Mouse (Mus musculus) limb, embryonic 14.5 days (tissue): ENCODE measurements around the gene Dusp15. TPM values are rescaled to one million over a fixed set of nuclear protein-coding genes. Genes with fewer than 3 reads are reported as not detected.

Source experiments
- ATAC-seq: fragments of 200-750 bp; cut with Nextera tagmentation; 2 replicates; pipeline ENCODE4 v1.8.0; 2017; ENCODE audit warnings: low read depth, moderate number of reproducible peaks, moderate TSS enrichment; ENCODE audit not compliant: low FRiP score
- DNase-seq: peaks from one replicate; pipeline ENCODE4 v3.0.0-alpha.2; 2015; ENCODE audit warnings: low spot score
- H3K27ac ChIP-seq: fragments of 300-500 bp; sonication (generic); replicated peaks from 2 replicates; pipeline ENCODE4 v1.5.1; 2014; ENCODE audit warnings: low read depth, mild to moderate bottlenecking, low read length, moderate library complexity, mixed read lengths
- H3K27me3 ChIP-seq: fragments of 300-500 bp; sonication (generic); 2 replicates; pipeline ENCODE4 v1.6.1; 2014; ENCODE audit warnings: low read length, mixed read lengths; ENCODE audit not compliant: control insufficient read depth, insufficient read depth
- H3K36me3 ChIP-seq: fragments of 300-500 bp; sonication (generic); 2 replicates; pipeline ENCODE4 v1.6.1; 2014; ENCODE audit warnings: mild to moderate bottlenecking, low read length, moderate library complexity, mixed read lengths; ENCODE audit not compliant: control insufficient read depth, insufficient read depth
- H3K4me1 ChIP-seq: fragments of 300-500 bp; sonication (generic); 2 replicates; pipeline ENCODE4 v1.6.1; 2014; ENCODE audit warnings: antibody characterized with exemption, low read length, mixed read lengths; ENCODE audit not compliant: control insufficient read depth, insufficient read depth
- H3K4me2 ChIP-seq: fragments of 300-500 bp; sonication (generic); replicated peaks from 2 replicates; pipeline ENCODE4 v1.6.1; 2014; ENCODE audit warnings: low read depth, mild to moderate bottlenecking, low read length, moderate library complexity; ENCODE audit not compliant: severe bottlenecking
- H3K4me3 ChIP-seq: fragments of 300-500 bp; sonication (generic); replicated peaks from 2 replicates; pipeline ENCODE4 v1.5.1; 2014; ENCODE audit warnings: low read length
- H3K9ac ChIP-seq: fragments of 300-500 bp; sonication (generic); 2 replicates; pipeline ENCODE4 v1.6.1; 2014; ENCODE audit warnings: mild to moderate bottlenecking, low read depth, low read length, moderate library complexity; ENCODE audit not compliant: severe bottlenecking
- H3K9me3 ChIP-seq: fragments of 300-500 bp; sonication (generic); 2 replicates; pipeline ENCODE4 v1.6.1; 2016; ENCODE audit warnings: low read length; ENCODE audit not compliant: control insufficient read depth
- POLR2A ChIP-seq: fragments of 200-500 bp; IDR thresholded peaks from 2 replicates; pipeline ENCODE4 v1.8.0; 2012; ENCODE audit warnings: inconsistent platforms, mild to moderate bottlenecking, moderate library complexity, borderline replicate concordance; ENCODE audit not compliant: insufficient read depth, insufficient read length; ENCODE audit errors: extremely low read depth
- WGBS: fragments of 180-500 bp; shearing (Covaris S2); extraction: QIAGEN DNeasy Blood & Tissue Kit; methylation state at CpG from one replicate; pipeline ENCODE4 v1.1.7; 2014; 5-methylcytosine and 5-hydroxymethylcytosine counted together
- polyA plus RNA-seq, 2 experiments: library from polyadenylated mRNA; depleted of rRNA in 1 of 2; stranded (reverse) in 1 of 2; unstranded in 1 of 2; fragments of >200 nt; fragmentation: Nextera tagmentation in 1 of 2; extraction: Ambion mirVana in 1 of 2; gene quantifications; 2 replicates each; pipeline versions ENCODE4 v1.2.1 to v1.2.3; 2012 to 2014

The Dusp15 gene
- polyA plus RNA-seq, 2 experiments = 0.48 to 2.0 TPM

GRCm38 (mm10) chr2:152924543-152924942, 27.0 kb downstream of the Dusp15 start:
- H3K4me2 ChIP-seq = no peak overlapping the region
- WGBS = 78% methylated on average over 5 of the region's 5 CpGs
- no peak overlapping the region for H3K9ac ChIP-seq
- no peak for TF ChIP-seq POLR2A
- H3K4me3 ChIP-seq = no peak overlapping the region
- H3K9me3 ChIP-seq = no peaks in the 10 kb centered on the region
- H3K36me3 ChIP-seq = no peaks in the 10 kb centered on the region
- no peak for ATAC-seq
- DNase-seq = no peak
- peaks cover 9% of the 10 kb centered on the region for H3K4me1 ChIP-seq
- no peaks in the 10 kb centered on the region for H3K27me3 ChIP-seq
- H3K27ac ChIP-seq = no peak overlapping the region

- no peaks in the 10 kb centered on the region for H3K9me3 ChIP-seq
- peaks cover 9% of the 10 kb centered on the region for H3K4me1 ChIP-seq
- H3K9ac ChIP-seq = no peak overlapping the region
- no peak overlapping the region for H3K4me3 ChIP-seq
- no peaks in the 10 kb centered on the region for H3K27me3 ChIP-seq
- H3K36me3 ChIP-seq = no peaks in the 10 kb centered on the region
- TF ChIP-seq POLR2A = no peak
- H3K27ac ChIP-seq = no peak overlapping the region
- DNase-seq (no peak), ATAC-seq (no peak)
- no peak overlapping the region for H3K4me2 ChIP-seq
- WGBS = 67% methylated on average over 8 of the region's 8 CpGs
These were observed 27.4 kb downstream of the Dusp15 start for GRCm38 (mm10) chr2:152924128-152924527.

GRCm38 (mm10) chr2:152923621-152924020, 27.9 kb downstream of the Dusp15 start:
- Histone ChIP-seq H3K4me2 (no peak overlapping the region), H3K4me3 (no peak overlapping the region), H3K27ac (no peak overlapping the region), H3K36me3 (no peaks in the 10 kb centered on the region), H3K9me3 (no peaks in the 10 kb centered on the region), H3K27me3 (no peaks in the 10 kb centered on the region), H3K9ac (no peak overlapping the region), H3K4me1 (peaks cover 9% of the 10 kb centered on the region)
- DNase-seq = no peak
- ATAC-seq = no peak
- no peak for TF ChIP-seq POLR2A
- WGBS = 93% methylated on average over 2 of the region's 3 CpGs

- Histone ChIP-seq H3K9me3 (no peaks in the 10 kb centered on the region), H3K27ac (no peak overlapping the region), H3K4me3 (no peak overlapping the region), H3K27me3 (no peaks in the 10 kb centered on the region), H3K4me1 (peaks cover 9% of the 10 kb centered on the region), H3K9ac (no peak overlapping the region), H3K36me3 (no peaks in the 10 kb centered on the region), H3K4me2 (no peak overlapping the region)
- ATAC-seq = no peak
- DNase-seq = no peak
- no peak for TF ChIP-seq POLR2A
- 26% methylated on average over 7 of the region's 7 CpGs for WGBS
These were observed 29.1 kb downstream of the Dusp15 start for GRCm38 (mm10) chr2:152922376-152922775.

- H3K4me2 ChIP-seq = no peak overlapping the region
- H3K27ac ChIP-seq = no peak overlapping the region
- H3K36me3 ChIP-seq = no peaks in the 10 kb centered on the region
- no peaks in the 10 kb centered on the region for H3K9me3 ChIP-seq
- WGBS = 53% methylated on average over 9 of the region's 9 CpGs
- H3K27me3 ChIP-seq = peaks cover 13% of the 10 kb centered on the region; the same call in 1 of the 2 replicates
- no peaks in the 10 kb centered on the region for H3K4me1 ChIP-seq
- no peak for DNase-seq
- no peak overlapping the region for H3K9ac ChIP-seq
- no peak for TF ChIP-seq POLR2A
- no peak for ATAC-seq
- H3K4me3 ChIP-seq = no peak overlapping the region
These were observed 33.8 kb downstream of the Dusp15 start for GRCm38 (mm10) chr2:152917671-152918070.

GRCm38 (mm10) chr2:152916111-152916510, 35.4 kb downstream of the Dusp15 start:
- Histone ChIP-seq H3K27ac (no peak overlapping the region), H3K9me3 (no peaks in the 10 kb centered on the region), H3K4me1 (no peaks in the 10 kb centered on the region), H3K4me2 (no peak overlapping the region), H3K27me3 (peaks cover 25% of the 10 kb centered on the region), H3K4me3 (no peak overlapping the region), H3K9ac (no peak overlapping the region), H3K36me3 (no peaks in the 10 kb centered on the region)
- TF ChIP-seq POLR2A = no peak
- no peak for DNase-seq
- 32% methylated on average over 5 of the region's 5 CpGs for WGBS
- ATAC-seq = no peak
